Mouse (Mus musculus) frontal cortex, adult 2 months (tissue): ENCODE measurements around the gene Chrna10. TPM values are rescaled to one million over a fixed set of nuclear protein-coding genes. Genes with fewer than 3 reads are reported as not detected.

Source experiments
- DNase-seq, 2 experiments: peaks; one replicate each; pipeline ENCODE4 v3.0.0; 2022; ENCODE audit warnings: low spot score in 1 of 2; ENCODE audit errors: extremely low spot score in 1 of 2
- polyA plus RNA-seq: library from polyadenylated mRNA; depleted of rRNA; stranded (reverse); fragments of >200 nt; gene quantifications from 2 replicates; pipeline ENCODE4 v1.2.3, GENCODE M21; 2012; rRNA removed

Chrna10 gene
- 8.6 and 10.8 TPM in 2 replicates for polyA plus RNA-seq

DNA sequence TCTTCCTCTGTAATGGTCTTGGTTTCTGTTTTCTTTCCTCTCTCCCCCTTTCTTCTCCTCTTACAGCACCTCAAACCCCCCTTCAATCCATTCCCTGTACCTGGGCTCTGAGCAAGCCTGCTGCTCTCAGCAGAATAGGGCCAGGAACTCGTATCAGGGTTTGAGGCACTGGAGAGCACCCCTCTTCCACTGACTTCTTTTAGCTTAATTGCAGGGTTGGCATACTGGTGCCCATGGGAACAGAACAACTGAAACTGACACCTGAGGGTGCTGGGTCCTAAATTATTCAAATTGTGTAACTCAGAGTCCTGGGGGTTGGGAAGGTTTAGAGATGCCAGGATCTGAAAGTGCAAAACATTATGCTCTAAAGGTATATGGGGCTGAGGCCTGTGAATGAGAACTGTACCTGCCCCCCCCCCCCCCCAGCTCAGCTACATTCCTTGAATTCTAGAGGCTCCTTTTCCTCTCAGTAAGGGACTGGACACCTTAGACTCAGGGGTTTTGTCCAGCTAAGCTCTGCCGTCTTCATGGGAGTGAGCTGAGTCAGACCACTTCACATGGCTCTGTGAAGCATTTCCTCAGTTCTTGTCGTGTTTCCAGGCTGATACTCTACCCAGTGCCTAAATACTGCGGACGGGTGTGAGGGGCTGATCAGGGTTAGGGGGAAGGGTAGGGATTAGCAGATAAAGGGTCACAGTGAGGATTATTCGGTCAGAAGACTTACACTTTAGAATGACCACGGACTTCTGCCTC, at the start of gene Chrna10:
Gene Chrna10 (minus strand): TSS at position 250 of the 753 bp plus-strand sequence.
- peak in 1 of 2 experiments; percentile 10 for DNase-seq

DNA sequence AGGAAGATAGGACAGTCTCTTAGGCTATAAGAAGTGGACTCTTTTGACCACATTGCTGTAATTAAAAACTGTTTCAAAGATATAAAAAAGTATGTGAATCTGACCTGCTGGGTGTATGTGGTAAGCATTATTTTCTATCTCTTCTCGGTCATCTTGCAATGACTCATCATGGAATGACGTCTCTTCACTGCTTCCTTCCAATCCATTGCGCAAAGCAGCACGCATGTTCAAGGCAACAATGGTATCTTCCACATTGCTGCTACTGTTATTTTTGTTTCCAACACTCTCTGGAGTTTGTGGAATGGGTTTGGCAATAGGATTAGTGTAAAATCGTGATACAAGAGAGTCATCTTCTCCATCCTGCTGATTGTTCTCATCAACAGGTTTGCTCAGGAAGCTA, 37.1 kb upstream of the Chrna10 start:
- DNase-seq: no peak

DNA sequence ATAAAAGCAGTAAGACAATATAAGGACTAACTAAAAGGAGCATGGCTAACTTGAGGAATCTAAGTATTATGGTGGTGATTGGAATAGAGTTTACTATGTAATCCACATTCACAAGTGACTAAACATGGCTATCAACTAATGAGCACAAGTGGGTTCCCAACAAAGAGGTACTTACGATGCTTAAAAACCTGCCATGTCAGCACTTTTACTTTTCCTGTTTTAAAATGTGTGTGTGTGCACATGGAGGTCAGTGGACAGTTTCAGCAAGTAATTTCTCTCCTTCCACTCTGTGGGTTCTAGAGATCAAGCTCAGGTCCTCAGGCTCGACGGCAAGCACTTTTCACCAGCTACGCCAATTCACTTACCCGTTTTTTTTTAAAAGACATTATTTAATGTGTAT, 21.3 kb upstream of the Chrna10 start:
- no peak for DNase-seq

DNA sequence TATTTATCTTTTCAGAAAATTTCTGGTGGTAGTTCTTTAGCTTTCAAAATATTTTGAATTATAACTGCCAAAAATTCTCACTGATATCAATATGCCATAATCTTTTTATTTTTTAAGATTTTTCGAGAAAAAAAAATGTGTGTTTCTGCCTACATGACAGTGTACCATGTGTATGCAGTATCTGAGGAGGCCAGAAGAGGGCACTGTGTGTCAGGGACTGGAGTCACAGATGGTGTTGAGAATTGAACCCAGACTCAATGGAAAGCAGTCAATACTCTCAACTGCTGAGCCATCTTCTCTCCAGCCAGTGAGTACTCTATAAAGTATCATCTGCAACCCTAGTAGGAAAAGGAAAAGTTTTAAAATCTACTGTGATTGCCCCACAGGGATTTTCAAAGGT, 20.8 kb upstream of the Chrna10 start:
- DNase-seq: peak in 1 of 2 experiments; percentile 18

DNA sequence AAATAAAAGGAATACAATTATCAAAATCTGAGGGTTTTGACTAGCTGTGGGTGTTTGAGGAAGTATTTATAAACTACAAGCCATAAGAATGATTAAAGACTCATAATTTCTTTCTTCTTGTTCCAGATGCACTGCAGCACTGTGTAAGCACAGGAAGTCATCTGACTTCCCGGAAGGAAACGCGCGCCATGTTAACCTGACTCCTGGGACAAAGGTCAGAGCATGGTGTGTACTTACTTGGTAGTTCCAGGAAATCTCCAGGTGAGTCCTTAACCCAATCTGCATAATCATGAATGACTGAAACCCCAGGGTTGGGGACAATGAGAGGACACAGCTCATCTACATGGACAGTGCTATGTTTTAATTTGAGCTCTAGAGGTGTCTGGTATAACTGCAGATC, 15.8 kb upstream of the Chrna10 start:
- no peak for DNase-seq

DNA sequence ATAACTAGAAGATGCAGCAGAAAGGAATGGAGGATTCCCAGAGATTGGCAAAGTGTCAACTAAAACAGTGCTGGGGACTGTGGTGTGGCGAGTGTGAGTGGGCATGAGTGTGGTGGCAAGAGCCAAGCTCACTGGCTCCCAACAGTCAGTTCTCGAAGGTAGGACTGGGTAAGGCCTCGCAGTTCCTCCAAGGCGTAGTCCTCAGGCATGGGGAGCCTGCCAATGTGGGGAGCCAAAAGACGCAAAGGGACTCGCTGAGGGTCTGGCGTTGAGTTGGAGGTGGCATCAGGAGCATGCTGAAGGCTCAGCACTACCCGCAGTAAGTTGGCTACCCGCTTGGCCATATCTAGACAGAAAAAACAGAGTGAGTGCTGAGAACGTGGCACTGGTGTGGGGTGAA, 3.7 kb upstream of the Chrna10 start:
- DNase-seq: no peak

DNA sequence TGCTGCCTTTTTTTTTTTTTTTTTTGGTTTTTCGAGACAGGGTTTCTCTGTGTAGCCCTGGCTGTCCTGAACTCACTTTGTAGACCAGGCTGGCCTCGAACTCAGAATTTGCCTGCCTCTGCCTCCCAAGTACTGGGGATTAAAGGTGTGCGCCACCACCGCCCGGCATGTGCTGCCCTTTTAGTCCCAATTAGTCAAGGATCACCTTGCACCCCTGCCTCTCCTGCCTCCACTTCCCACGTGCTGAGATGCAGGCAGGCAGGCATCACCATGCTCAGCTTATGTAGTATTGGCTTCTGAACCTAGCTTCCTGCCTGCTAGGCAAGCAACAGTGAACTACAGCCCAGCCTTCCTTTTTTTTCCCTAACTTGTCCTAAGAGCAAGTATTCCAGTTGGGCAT, 754 bp upstream of the Chrna10 start:
- no peak for DNase-seq

- DNase-seq: no peak
Observed at GRCm38 (mm10) chr7:102113151-102113729, 3.4 kb downstream of the Chrna10 start.

- DNase-seq: no peak
Observed at GRCm38 (mm10) chr7:102109746-102110145, 6.9 kb downstream of the Chrna10 start.

- no peak for DNase-seq
Observed at GRCm38 (mm10) chr7:102109171-102109570, 7.5 kb downstream of the Chrna10 start, which contains the start of gene Art5. Art5 (minus strand) TSS chr7:102109489.

DNA sequence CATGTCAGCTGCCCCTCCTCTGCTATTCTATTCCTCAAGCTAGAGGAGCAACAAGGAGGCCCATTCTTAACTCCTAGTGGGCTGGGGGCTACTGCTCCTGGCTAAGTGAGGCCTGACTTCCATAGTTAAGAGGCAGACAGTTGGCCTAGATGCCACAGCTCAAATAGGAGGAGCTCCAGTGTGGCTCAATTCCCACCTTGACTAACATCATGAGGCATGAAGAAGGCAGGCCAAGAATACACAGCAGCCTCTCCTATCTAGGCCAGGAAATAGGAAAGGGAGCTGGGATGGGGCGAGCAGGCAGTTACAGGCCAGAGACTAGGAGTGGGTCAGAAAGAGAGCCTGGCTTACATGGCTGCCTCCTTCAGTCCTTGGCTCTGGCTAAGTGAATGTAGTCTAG, 8.4 kb downstream of the Chrna10 start:
- DNase-seq: no peak

- no peak for DNase-seq
Observed at GRCm38 (mm10) chr7:102106700-102107141, 9.9 kb downstream of the Chrna10 start.

GRCm38 (mm10) chr7:102104126-102104525, 12.5 kb downstream of the Chrna10 start:
- no peak for DNase-seq

DNA sequence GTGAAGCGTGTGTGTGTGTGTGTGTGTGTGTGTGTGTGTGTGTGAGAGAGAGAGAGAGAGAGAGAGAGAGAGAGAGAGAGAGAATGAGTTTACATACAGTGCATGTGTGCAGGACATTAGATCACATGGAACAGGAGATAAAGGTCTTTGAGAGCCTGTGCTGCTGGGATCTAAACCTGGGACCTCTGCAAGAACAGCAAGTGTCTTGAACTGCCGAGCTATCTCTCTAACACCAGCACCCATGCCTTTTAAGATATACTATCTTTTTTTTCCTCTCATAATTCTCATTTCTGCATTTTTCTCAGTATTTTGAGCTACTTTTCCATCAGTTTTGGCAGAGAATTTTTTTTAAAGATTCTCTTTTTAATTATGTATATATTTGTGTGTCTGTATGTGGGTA, 13.1 kb downstream of the Chrna10 start:
- no peak for DNase-seq

DNA sequence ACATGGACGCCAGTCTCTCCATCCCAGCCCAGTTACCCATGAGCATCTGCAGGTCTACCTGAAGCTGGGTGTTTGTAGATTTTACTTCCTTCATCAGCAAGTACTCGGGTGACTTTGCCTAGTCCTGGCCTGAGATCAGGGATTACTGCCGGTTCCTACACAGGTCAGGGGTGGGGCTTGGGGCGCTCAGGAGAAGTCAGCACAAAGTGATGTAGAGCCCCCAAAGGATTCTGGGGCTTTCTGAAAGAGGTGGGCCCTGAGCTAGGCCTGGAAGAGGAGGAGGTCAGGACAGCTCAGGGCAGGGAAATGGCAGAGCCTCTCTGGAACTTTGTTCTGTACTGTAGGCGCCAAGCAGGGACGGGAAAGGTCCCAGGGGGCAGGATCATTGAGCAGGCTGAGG, 13.9 kb downstream of the Chrna10 start:
- no peak for DNase-seq

GRCm38 (mm10) chr7:102102241-102102640, 14.4 kb downstream of the Chrna10 start:
- DNase-seq: no peak

- no peak for DNase-seq
Observed at GRCm38 (mm10) chr7:102101487-102101886, 15.1 kb downstream of the Chrna10 start, which contains the start of gene Art1. Art1 (plus strand) TSS chr7:102101743.

DNA sequence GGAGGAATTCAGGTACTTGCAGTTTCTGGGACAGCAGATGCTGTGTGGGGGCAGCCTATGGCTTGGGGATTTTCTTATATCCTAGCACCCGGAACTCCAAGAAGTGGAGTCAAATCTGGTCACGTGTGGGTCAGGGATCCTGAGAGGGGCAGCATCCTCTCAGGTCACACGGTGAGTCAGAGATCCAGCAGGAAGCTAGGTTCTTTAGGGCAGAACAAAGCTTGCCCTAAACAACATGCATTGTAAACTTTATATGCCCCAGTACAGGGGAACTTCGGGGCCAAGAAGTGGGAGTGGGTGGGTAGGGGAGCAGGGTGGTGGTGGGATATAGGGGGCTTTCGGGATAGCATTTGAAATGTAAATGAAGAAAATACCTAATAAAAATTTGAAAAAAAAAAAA, 15.8 kb downstream of the Chrna10 start:
- DNase-seq: no peak

- DNase-seq: no peak
Observed at GRCm38 (mm10) chr7:102099760-102100661, 16.6 kb downstream of the Chrna10 start.

DNA sequence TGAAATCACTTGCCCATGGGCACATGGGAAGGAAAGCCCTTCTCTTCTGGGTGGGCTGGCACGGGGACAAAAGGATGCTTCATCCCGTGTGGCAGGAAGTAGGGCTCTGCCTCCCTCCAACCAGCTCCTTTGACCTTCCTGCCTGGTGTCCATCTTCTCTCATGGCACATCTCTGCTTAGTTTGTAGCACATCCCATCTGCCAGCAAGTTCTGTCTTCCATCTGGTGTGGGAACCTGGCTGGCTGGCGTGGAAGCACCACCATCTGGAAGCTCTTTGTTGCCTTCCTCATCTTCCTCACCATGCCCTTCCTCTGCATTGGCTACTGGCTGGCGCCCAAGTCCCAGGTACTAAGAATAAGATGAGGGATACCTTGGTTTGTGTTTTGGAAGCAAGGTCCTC, 29.3 kb downstream of the Chrna10 start:
- DNase-seq: peak in 1 of 2 experiments; percentile 45
